Mouse (Mus musculus): ENCODE data around the gene Tcte2. TPM values are rescaled to one million over a fixed set of nuclear protein-coding genes. Genes with fewer than 3 reads are reported as not detected.

Tcte2 gene
- total and polyA plus RNA-seq, 3 experiments, result 0.17 TPM; not detected in 2

DNA sequence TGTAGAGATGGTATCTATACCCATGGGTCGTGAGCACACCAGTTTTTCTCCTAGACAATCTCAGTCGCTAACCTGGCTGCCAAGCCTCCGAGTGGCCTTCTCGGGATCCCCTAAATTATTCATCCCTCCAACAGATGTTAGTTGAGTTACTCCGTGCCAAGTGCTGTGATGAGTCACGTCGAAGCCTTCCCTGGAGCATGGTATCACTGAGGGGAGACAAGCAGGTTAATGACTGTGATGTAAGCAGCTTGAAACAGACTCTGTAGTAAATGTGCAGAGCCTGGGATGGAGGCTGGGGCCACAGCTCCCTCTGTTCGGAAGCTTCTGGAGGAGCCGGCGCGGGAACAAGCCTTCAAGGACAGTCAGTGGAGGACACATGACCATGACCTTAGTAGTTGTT is 44.2 kb downstream of the Tcte2 start:
- Histone ChIP-seq H3K79me2 (replicated peaks; ENCODE audit: control insufficient read depth, extremely low read depth, insufficient read depth, poor library complexity, severe bottlenecking) (no peaks in the 10 kb centered on the region), H3K9ac (ENCODE audit: insufficient read depth, low read depth) (no peak overlapping the region), H3K27me3 (replicated peaks) (no peaks in the 10 kb centered on the region), H3K9me3 (replicated peaks; ENCODE audit: low read length) (no peaks in the 10 kb centered on the region), H3K4me3 (replicated peaks in 1 of 3; ENCODE audit: low read depth in 2 of 3, low read length in 2 of 3, poor library complexity in 1 of 3) (no peak overlapping the region), H3K27ac (ENCODE audit: insufficient read depth, low read depth) (no peak overlapping the region), H3K4me2 (ENCODE audit: insufficient read depth, low read depth, poor library complexity, severe bottlenecking) (no peak overlapping the region), H3K4me1 (ENCODE audit: control insufficient read depth in 1 of 2, insufficient read depth in 2 of 2) (no peaks in the 10 kb centered on the region), H3K36me3 (replicated peaks in 1 of 2; ENCODE audit: control insufficient read depth in 1 of 2, insufficient read depth in 1 of 2, low read length in 1 of 2) (no peaks in the 10 kb centered on the region)
- TF ChIP-seq ETS1 (conservative IDR thresholded peaks at IDR 0.05; ENCODE audit: low read depth, low read length), result no peak
- no peak for DNase-seq (ENCODE audit: extremely low read depth)
- dilution Hi-C loops (cut with MboI; ENCODE audit: extremely low pct_ligation_motif_present, extremely low pct_unique_long_range_greater_than_20kb, low sequenced_read_pairs), result no loop called here
- in situ Hi-C loops (cut with MboI; ENCODE audit: low pct_ligation_motif_present, low pct_unique_long_range_greater_than_20kb, low sequenced_read_pairs), result no loop called here

DNA sequence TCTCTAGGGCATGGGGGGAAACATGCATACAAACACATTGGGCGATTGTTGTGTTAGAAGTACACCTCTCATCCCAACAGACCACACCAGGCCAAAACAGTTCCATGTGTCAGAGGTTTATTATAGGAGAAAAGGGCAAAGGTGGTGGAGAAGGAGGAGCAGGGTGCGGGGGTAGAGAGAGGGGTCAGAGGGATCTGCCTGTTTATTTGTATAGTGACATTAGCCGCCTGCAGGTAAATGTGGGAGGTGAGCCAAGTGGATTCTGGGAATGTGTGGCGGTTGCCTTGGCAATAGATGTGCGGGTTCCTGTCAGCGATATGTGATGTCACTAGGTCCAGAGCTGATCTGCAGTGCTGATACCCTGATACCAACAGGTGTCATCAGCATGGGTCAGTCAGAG is 45.3 kb downstream of the Tcte2 start:
- no peak for DNase-seq (ENCODE audit: extremely low read depth)
- TF ChIP-seq MAZ (IDR thresholded peaks at IDR 0.05; ENCODE audit: low read depth, low read length), result no peak
- no peak for TF ChIP-seq NELFE (IDR thresholded peaks at IDR 0.05; ENCODE audit: low read depth, low read length)
- TF ChIP-seq USF2 (conservative IDR thresholded peaks at IDR 0.05; ENCODE audit: low read depth, low read length), result no peak
- TF ChIP-seq NRF1 (IDR thresholded peaks at IDR 0.05; ENCODE audit: low read depth, low read length), result no peak
- TF ChIP-seq SMC3 (IDR thresholded peaks at IDR 0.05; ENCODE audit: low read depth, low read length), result no peak
- no peak for TF ChIP-seq ZC3H11A (IDR thresholded peaks at IDR 0.05; ENCODE audit: low read depth, low read length)
- TF ChIP-seq CHD2 (IDR thresholded peaks at IDR 0.05; ENCODE audit: low read length), result no peak
- no peak for TF ChIP-seq E2F4 (IDR thresholded peaks at IDR 0.05; ENCODE audit: insufficient replicate concordance, low read depth, low read length)
- no peak for TF ChIP-seq CTCF (conservative IDR thresholded peaks at IDR 0.05 in 1 of 2, IDR thresholded peaks at IDR 0.05 in 1 of 2; ENCODE audit: low read depth in 2 of 2, low read length in 2 of 2)
- TF ChIP-seq ELF1 (IDR thresholded peaks at IDR 0.05; ENCODE audit: low read depth, low read length), result no peak
- no peak for TF ChIP-seq ZKSCAN1 (IDR thresholded peaks at IDR 0.05; ENCODE audit: borderline replicate concordance, low read depth, low read length)
- TF ChIP-seq USF1 (IDR thresholded peaks at IDR 0.05; ENCODE audit: low read depth, low read length), result no peak
- no peak for TF ChIP-seq UBTF (IDR thresholded peaks at IDR 0.05; ENCODE audit: low read depth, low read length)
- Histone ChIP-seq H3K79me2 (replicated peaks; ENCODE audit: control insufficient read depth, extremely low read depth, insufficient read depth, poor library complexity, severe bottlenecking) (no peaks in the 10 kb centered on the region), H3K36me3 (replicated peaks in 1 of 2; ENCODE audit: control insufficient read depth in 1 of 2, insufficient read depth in 1 of 2, low read length in 1 of 2) (no peaks in the 10 kb centered on the region), H3K4me3 (replicated peaks in 1 of 3; ENCODE audit: low read depth in 2 of 3, low read length in 2 of 3, poor library complexity in 1 of 3) (no peak overlapping the region), H3K4me2 (ENCODE audit: insufficient read depth, low read depth, poor library complexity, severe bottlenecking) (no peak overlapping the region), H3K27me3 (replicated peaks) (no peaks in the 10 kb centered on the region), H3K4me1 (ENCODE audit: control insufficient read depth in 1 of 2, insufficient read depth in 2 of 2) (peaks cover 0 to 2% of the 10 kb centered on the region in 2 experiments; a peak in 1 of 4 replicates), H3K9ac (ENCODE audit: insufficient read depth, low read depth) (no peak overlapping the region), H3K27ac (ENCODE audit: insufficient read depth, low read depth) (no peak overlapping the region), H3K9me3 (replicated peaks; ENCODE audit: low read length) (no peaks in the 10 kb centered on the region)
- in situ Hi-C loops (cut with MboI; ENCODE audit: low pct_ligation_motif_present, low pct_unique_long_range_greater_than_20kb, low sequenced_read_pairs), result no loop called here
- dilution Hi-C loops (cut with MboI; ENCODE audit: extremely low pct_ligation_motif_present, extremely low pct_unique_long_range_greater_than_20kb, low sequenced_read_pairs), result no loop called here

DNA sequence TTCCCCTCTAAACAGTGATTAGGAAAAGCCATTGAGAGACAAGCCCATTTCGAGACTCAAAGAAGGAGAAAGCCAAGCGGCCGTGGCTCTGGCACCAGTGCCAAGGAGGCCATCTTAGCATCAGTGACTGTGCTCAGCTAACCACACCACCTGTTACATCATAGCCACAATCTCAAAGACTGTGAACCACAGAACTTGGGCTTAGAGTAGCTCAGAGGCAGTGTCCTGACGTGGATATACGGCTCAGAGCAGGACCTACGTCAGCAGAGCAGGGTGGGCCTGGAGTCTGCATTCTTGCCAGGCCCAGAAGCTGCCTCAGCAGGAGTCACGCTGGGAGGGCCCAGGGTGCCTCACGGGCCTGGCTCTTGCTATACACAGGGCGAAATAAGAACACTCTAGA is 46.1 kb downstream of the Tcte2 start:
- H3K9me3 ChIP-seq (replicated peaks; ENCODE audit: low read length), result no peaks in the 10 kb centered on the region
- dilution Hi-C loops (cut with MboI; ENCODE audit: extremely low pct_ligation_motif_present, extremely low pct_unique_long_range_greater_than_20kb, low sequenced_read_pairs) (no loop called here), in situ Hi-C loops (cut with MboI; ENCODE audit: low pct_ligation_motif_present, low pct_unique_long_range_greater_than_20kb, low sequenced_read_pairs) (no loop called here)
- H3K27me3 ChIP-seq (replicated peaks), result no peaks in the 10 kb centered on the region
- no peak overlapping the region for H3K4me3 ChIP-seq (replicated peaks in 1 of 3; ENCODE audit: low read depth in 2 of 3, low read length in 2 of 3, poor library complexity in 1 of 3)
- no peaks in the 10 kb centered on the region for H3K79me2 ChIP-seq (replicated peaks; ENCODE audit: control insufficient read depth, extremely low read depth, insufficient read depth, poor library complexity, severe bottlenecking)
- H3K4me1 ChIP-seq (ENCODE audit: control insufficient read depth in 1 of 2, insufficient read depth in 2 of 2), result peaks cover 0 to 4% of the 10 kb centered on the region in 2 experiments; a peak in 1 of 4 replicates
- no peak overlapping the region for H3K9ac ChIP-seq (ENCODE audit: insufficient read depth, low read depth)
- H3K4me2 ChIP-seq (ENCODE audit: insufficient read depth, low read depth, poor library complexity, severe bottlenecking), result no peak overlapping the region
- DNase-seq (ENCODE audit: extremely low read depth), result no peak
- H3K36me3 ChIP-seq (replicated peaks in 1 of 2; ENCODE audit: control insufficient read depth in 1 of 2, insufficient read depth in 1 of 2, low read length in 1 of 2), result no peaks in the 10 kb centered on the region
- no peak for TF ChIP-seq USF1 (IDR thresholded peaks at IDR 0.05; ENCODE audit: low read depth, low read length)
- no peak overlapping the region for H3K27ac ChIP-seq (ENCODE audit: insufficient read depth, low read depth)

Data from CH12.LX (cell line).